Mouse (Mus musculus) brain, embryonic 14.5 days (tissue): ENCODE measurements at regions not wholly inside any gene's neighbourhood (a gene's known extent, or its start where the extent isn't known, plus 50 kb on each side); places are given as distances from the start of the nearest gene placed in this dataset.

Experiments used
- DNase-seq: peaks from one replicate; pipeline ENCODE4 v3.0.0-alpha.2; 2011; ENCODE audit warnings: low read depth
- CTCF ChIP-seq: fragments of 200-500 bp; IDR thresholded peaks from 2 replicates; pipeline ENCODE4 v1.5.1; 2012; ENCODE audit warnings: inconsistent platforms, mild to moderate bottlenecking, moderate library complexity, borderline replicate concordance; ENCODE audit not compliant: insufficient read depth, insufficient read length; ENCODE audit errors: extremely low read depth
- POLR2A ChIP-seq: fragments of 200-500 bp; IDR thresholded peaks from 2 replicates; pipeline ENCODE4 v1.6.1; 2012; ENCODE audit warnings: mild to moderate bottlenecking, inconsistent platforms, borderline replicate concordance; ENCODE audit not compliant: poor library complexity, insufficient read depth, insufficient read length, severe bottlenecking; ENCODE audit errors: extremely low read depth

DNA sequence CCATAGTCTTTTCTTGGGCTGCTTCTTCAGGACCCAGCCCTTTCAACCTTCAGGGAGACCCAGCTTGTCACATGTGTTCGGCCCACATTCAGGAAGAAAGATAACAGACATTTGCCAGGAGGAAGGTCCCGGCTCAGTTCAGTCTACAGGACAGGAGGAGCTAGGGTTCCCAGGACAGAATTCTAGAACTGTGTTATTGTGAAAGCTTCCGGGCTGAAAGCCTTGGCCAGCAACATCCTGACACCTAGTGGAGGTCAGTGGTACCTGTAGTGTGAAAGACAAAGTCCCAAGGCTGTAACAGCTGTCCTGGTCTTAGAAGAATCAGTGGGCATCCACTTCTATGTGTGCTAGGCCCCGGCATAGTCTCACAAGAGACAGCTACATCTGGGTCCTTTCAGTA lies 463.1 kb downstream of the Prdm13 start:
- peak; percentile 77 for DNase-seq
- TF ChIP-seq POLR2A: no peak
- peak; percentile 75; the same call in 1 of the 2 replicates for TF ChIP-seq CTCF

DNA sequence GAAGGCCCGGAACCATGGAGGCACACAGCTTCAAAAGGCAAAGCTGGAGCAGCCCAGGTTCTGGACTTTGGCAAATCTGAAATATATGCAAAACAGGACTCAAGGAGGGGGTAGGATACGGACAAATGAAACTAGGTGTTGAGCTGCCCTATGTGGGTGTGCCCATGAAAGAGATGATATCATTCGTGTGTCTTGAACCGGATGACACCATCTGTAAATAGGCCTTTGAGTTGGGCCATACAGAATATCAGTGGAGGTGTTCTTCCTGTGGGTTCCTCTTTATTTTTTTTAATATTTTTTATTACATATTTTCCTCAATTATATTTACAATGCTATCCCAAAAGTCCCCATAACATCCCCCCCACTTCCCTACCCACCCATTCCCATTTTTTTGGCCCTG lies 478.1 kb downstream of the Prdm13 start:
- no peak for TF ChIP-seq CTCF
- TF ChIP-seq POLR2A: no peak

DNA sequence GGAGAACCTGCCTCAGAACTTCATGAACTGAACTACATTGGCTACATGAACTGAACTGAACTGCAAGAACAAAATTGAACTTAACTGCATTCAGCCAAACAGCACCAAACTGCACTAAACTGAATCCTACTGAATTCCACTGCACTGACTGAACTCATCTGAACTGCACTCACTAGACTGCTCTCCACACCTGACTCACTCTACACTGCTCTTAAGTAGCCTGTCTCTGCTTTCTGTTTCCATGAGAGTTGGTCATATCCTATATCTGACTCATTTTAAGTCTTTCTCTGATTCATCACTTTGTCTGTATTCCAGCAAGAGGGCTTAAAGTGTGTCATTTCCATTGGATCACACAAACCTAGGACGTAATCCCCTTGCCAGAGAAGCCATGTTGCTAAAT lies 490.1 kb downstream of the Prdm13 start:
- TF ChIP-seq CTCF (no peak), POLR2A (no peak)
- DNase-seq: no peak

More for the DNA sequence above, 478.1 kb downstream of the Prdm13 start:
- DNase-seq: no peak

DNA sequence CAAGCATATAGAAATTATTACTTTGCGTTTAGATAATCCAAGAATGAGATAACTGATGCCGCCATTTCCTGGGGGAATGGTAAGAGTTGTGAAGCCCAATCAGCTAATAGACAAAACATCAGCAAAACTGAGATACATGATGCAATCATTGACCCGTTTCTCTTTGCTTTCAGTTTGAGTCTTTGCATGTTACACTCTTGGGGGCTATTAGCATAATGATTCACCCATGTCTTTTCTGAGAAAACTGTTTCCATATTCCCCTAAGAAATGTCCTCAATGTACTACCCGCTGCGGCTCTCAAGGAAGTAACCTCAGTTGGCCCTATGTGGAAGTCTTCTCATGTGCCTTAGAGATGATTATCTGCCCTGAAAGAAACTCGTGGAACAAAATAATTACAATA lies 512.0 kb downstream of the Prdm13 start:
- no peak for TF ChIP-seq CTCF
- no peak for TF ChIP-seq POLR2A

DNA sequence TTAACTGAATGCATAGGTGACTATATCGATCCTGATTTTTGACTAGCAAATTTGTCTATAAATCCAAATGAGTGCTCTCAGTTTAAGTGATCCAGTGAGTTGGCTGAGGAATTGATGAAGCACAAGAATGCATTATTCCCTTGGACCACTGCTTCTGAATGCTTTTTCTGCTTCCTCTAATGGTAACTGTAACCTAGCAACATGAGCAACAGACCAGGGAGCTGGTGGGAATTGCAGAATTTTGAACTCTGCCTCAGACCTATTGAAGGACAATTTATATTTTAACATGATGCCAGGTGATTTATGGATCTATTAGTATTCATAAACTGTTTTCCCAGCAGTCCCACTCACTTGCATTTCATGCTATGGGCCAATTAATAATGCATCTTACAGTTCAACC lies 512.7 kb downstream of the Prdm13 start:
- TF ChIP-seq POLR2A (no peak), CTCF (no peak)
- peak; percentile 51 for DNase-seq

More for the DNA sequence above, 512.0 kb downstream of the Prdm13 start:
- no peak for DNase-seq

DNA sequence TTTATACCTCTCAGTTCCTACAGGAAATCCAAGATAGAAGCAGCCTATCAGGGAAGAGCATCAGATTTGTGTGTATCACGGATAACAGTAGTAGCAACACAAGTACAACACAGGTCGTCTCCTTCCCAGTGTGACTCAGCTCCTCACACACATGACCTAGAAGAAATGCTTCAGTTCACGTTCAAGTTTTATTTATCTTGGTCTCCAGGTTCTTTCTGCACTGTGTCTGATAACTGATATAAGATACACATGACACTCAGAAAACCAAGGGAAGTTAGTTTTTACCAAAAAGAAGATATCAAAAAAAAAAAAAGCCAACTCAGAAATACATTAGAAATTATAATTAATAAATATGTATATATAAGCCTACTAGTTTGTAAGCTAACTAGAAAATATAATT lies 515.0 kb downstream of the Prdm13 start:
- TF ChIP-seq CTCF (no peak), POLR2A (no peak)
- DNase-seq: no peak

DNA sequence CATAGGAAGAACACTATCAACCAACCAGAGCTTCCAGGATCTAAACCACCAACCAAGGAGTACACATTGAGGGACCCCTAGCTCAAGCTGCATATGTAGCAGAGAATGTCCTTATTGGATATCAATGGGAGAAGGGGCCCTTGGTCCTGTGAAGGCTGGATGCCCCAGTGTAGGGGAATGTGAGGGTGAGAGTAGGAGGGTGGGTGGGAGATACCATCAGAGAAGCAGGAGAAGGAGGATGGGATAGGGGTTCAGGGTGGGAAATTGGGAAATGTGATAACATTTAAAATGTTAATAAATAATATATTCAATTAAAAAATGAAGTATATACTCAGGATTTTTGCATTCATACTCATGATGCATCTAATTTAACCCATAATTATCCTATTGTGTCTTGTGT lies 523.6 kb downstream of the Prdm13 start:
- no peak for DNase-seq
- TF ChIP-seq CTCF (no peak), POLR2A (no peak)

DNA sequence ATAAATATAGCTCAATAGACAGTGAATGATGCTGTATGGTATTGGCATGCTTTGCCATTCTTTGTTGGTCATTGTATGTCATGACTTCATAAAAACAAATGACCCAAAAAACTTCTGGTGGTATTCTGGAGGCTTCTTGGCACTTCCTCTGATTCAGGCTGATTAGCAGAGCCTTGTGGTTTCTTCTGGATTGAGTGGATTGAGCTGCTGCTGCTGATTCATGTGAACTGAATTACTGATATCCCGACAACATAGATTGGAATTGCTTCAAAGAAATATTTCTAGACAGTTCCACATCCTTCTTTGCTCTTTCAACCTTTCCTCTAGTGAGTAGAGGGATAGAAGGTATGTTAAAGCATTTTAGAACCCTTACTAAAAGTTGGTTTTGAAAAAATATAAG lies 559.9 kb downstream of the Prdm13 start:
- DNase-seq: no peak
- TF ChIP-seq CTCF (no peak), POLR2A (no peak)

DNA sequence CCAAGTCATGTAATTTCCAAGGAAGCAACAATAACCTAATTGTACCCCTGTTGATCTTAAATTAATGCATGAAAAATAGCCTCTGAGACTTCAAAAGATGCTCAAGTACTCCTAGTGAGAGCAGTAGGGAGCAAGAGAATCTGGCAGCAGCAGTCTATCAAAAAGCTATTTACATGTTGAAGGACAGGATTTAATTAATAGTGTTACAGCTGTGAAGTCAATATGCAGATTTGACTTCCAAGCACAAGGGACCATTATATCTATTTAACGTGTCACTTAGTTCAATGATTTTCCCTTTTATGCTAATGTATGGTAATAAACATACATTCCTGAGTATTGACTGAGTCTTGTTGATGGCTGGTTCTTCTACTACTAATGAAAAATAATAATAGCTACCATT lies 590.0 kb downstream of the Prdm13 start:
- peak; percentile 78 for DNase-seq

DNA sequence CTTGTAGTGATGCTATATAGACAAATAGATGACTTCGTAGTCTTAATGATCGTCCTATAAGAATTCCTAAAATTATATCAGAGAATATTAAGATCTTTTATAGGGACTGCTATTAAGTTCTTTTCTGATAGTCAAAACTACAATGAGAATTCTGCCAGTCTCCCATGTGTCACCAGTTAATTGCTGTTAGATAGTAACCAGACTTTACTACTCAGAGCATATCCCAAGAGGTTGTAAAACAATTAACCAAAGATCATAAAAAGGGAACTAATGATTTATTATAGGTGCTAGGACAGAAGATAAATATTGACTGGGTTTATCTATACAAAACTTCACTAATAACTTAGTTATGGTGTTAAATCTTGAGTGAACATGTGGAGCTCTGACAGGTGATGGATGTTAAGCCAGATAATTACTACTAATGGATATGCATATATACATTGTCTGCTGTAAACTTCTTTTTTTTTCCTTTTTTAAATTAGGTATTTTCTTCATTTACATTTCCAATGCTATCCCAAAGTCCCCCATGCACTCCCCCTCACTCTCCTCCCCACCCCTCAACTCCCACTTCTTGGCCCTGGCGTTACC lies 615.5 kb downstream of the Prdm13 start:
- no peak for DNase-seq
- no peak for TF ChIP-seq CTCF
- no peak for TF ChIP-seq POLR2A

More for the DNA sequence above, 590.0 kb downstream of the Prdm13 start:
- no peak for TF ChIP-seq POLR2A
- TF ChIP-seq CTCF: no peak
